Mouse (Mus musculus) kidney, postnatal 4 days (tissue): ENCODE measurements around the gene Asb15.

ENCODE experiments used
- DNase-seq, 2 experiments: peaks; one replicate each; pipeline ENCODE4 v3.0.0; 2021; ENCODE audit warnings: mixed read lengths in 2 of 2

Asb15 gene

GRCm38 (mm10) chr6:24609531-24609930, 81.6 kb downstream of the Asb15 start:
- no peak for DNase-seq

- DNase-seq: no peak
Measured at GRCm38 (mm10) chr6:24610358-24610757, 82.4 kb downstream of the Asb15 start.

DNA sequence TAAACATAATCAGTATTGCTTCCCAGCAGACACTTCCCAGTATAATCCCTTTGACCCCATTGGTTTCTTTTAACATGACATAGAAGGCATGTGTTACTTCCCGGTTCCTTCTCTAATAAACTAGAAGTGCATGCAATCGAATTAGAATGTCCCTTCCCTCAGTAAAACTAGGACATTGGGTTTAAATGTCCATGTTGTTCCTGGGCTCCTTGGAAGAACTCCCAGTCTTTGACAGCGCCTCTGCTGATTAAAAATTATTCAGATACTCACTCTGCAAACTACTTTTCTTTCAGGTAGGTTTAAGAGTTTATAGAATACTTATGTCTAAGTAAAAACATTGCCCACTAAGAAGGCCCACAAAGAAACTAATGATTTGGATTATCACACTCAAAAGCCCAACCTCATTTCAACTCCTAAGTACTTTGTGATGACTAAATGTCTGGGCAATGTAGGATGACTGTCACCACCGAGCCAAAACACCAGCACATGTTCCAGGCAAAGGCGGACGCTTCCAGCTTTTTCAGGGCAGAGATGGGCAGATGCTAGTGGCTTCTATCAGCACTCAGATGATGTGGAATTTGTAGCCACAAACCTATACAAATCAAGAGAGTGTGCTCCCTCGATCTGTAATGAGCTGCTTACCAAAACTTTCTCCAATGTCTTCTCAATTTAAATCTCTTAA, 84.3 kb downstream of the Asb15 start:
- no peak for DNase-seq

DNA sequence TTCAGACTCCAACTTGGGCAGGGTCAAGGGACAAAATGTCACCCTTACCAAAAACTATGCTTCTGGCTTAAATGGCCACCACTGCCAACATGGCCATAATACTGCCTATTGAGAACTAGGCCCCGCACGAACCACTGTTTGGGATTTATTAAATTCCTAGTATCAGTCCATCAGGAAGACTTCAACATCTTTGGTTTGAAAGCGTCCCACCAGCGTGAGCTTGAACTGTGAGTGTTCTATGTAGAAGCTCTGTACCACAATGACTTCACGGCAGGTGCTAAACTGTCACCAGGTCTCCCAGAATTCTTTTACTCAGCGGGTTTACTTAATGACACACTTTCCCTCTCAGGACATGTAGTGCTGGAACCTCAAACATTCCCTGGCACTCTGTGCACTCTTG, 85.4 kb downstream of the Asb15 start:
- no peak for DNase-seq

GRCm38 (mm10) chr6:24613918-24614317, 86.0 kb downstream of the Asb15 start:
- DNase-seq: no peak

- DNase-seq: no peak
Measured at GRCm38 (mm10) chr6:24616746-24617145, 88.8 kb downstream of the Asb15 start.

- DNase-seq: peak in 1 of 2 experiments; percentile 22
Measured at GRCm38 (mm10) chr6:24619285-24620045, 91.5 kb downstream of the Asb15 start.

- no peak for DNase-seq
Measured at GRCm38 (mm10) chr6:24620936-24621335, 93.0 kb downstream of the Asb15 start.

DNA sequence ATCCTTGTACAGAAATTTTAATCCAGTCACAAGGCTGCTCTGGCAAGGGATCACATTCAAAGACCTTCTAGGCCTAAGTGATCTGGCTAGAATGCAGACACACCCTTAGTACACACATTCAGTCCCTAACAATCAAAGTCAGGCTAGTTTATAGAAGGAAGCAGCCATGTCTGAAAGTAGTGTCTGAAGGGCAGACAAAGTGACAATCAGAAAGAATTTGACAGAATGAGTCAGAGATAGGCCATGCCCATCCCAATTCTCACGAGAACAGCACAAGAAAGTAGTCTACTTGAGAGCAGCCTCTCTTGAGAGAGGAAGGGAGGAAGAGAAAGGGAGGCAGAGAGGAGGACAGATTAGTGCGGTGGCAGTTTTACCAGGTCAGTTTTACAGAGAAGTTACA, 94.2 kb downstream of the Asb15 start:
- DNase-seq: no peak
